Mouse (Mus musculus): ENCODE measurements around the gene Rac3. TPM values are rescaled to one million over a fixed set of nuclear protein-coding genes. Genes with fewer than 3 reads are reported as not detected.
A peak's percentile ranks its signal among the peaks of the same experiment; 100 is the strongest.
"Not testable (repeated sequence)": the region's sequence is repeated elsewhere in the genome, so short reads cannot be mapped to it uniquely, and the experiment has no call there.

Rac3 gene
- polyA plus RNA-seq, 1 experiment = 10.1 TPM

DNA sequence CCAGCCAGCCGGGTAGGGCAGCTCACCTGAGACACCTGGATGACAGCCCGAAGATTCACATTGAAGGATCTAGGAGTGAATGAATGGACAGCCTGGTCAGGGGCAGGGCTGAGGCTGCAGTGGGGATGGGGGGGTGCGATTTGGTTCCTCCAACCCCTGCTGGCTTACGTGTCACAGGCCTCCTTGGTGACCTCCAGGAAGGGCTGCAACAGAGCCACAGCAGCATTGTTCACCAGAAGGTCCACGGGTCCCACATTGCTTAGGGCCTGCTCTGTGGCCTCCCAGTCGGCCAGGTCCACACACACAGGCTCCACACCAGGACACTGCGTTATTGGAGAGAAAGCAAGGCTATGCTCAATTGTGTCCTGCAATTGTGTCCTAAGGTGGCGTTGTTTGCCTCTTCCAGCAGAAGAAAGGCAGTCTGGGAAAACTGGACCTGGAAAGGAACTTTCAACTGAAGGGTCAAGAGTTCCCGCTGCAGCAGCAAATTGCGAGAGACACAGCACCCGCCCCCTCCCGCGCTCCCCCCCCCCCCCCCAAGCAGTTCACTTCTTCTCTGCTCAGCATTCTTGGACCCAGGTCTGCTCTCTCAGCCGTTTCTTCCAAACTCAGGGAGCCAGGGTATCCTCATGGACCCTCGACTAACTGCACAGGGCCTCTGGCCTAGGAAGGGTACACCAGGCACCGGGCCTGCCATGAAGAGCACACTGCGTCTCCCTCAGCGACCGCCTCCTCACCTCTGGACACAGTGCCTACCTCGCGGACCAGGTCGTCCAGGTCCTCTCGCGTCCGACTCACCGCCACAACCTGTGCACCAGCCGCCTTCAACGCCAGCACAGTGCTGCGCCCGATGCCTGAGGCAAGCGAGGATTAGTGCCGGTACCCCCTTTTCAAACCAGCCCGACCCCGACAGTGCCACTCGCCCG is 5.2 kb downstream of the Rac3 start:
- DNase-seq (ENCODE audit: low read depth, low spot score) = no peak
- WGBS = 18% methylated on average over 35 of the region's 36 CpGs

DNA sequence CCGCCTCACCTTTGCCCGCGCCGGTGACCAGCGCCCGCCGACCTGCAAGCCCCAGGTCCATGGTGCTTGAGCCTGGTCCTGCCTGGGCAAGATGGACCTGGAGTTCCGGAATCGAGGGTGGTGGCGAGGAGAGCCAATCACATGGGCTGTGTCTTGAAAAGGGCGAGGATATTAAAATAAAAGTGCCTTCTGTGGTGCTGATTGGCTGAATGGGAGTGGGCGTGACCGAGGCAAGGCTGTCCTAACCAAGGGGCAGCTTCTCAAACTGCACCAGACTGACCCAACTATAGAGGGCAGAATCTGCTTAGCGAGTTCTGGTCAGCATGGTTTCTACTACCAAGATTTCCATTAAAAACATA is 5.9 kb downstream of the Rac3 start, which contains the start of gene Dcxr:
TSS of gene Dcxr (minus strand) at position 113 of the 359 bp plus-strand sequence.
- WGBS = under 1% methylated on average over 14 of the region's 14 CpGs
- peak; percentile 94 for DNase-seq (ENCODE audit: low read depth, low spot score)

DNA sequence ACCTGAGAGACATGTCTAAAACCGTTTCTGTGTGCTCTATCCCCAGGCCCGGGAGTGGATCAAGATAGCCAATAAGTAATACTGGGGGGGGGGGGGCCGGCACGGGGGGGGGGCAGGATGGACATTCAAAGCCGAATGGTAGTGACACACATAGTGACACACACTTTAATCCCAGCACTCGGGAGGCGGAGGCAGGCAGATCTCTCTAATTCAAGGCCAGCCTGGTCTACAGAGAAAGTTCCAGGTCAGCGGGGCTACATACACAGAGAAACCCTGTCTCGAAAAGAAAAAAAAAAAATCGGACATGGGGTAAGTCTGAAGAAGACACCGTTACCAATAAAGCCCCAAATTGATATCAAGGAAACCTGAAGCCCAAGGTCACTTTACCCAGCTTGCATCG is 6.3 kb downstream of the Rac3 start:
- DNase-seq (ENCODE audit: low read depth, low spot score) = no peak
- 53% methylated on average over 12 of the region's 12 CpGs for WGBS

DNA sequence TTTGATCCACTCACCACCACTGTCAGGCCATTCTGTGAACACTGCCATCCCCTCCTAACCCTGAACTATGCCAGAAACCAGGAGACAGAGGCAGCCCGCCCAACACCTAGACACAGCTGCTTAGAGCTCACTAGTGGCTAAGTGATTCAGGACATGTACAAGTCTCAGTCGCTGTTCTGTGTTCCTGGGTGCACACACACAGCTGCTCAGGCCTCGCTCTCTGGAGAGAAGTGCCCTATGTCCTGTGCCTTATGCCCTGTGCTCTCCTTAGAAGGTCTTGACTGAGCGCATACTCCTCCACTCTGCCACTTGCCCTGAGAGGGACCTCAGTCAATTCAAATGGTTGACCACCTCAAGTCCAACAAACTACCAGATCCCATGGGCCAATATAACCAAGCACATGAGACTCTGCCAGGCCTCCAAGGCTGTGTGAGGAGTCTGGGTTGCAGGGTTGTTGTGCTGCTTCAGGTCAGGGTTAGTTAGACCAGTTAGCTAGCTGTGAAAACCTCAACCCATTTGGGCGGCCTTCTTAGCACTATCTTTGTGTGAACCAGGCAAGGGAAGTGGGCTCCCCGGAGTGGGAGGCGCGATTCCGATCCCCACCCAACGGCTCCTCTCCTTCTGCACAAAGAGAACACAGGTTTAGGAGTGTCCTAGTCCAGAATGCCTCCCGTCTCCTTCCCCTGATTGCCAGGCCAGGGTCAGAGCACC is 7.4 kb downstream of the Rac3 start:
- 87% methylated on average over 11 of the region's 11 CpGs for WGBS
- no peak for DNase-seq (ENCODE audit: low read depth, low spot score)

DNA sequence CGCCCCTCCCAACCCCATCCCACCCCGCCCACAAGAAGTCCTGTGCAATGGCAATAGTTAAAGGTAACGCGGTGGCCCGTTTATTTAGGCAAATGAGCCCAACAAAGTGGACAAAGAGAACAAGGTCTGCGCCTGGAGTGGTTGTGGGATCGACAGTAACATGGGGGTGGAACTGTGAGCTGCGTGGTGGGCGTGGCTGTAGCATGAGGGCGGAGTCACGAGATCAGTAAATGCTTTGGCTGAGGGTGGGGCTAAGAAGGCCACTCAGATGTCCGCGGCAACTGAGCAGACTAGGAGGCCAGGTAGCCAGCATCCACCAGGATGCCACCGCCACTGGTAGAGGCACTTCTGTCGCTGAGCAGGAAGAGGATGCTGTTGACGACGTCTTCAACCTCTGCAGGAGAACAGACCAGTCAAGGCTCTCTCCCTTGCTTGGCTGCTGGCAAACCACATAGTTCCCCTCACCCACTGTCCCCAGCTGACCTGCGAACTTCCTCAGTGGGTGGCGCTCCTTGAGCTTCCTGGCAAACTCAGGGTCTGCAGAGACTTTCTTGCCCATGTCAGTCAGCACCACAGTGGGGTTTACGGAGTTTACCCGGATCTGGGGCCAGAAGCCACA is 8.3 kb downstream of the Rac3 start:
- not testable (repeated sequence) for DNase-seq (ENCODE audit: low read depth, low spot score)

DNA sequence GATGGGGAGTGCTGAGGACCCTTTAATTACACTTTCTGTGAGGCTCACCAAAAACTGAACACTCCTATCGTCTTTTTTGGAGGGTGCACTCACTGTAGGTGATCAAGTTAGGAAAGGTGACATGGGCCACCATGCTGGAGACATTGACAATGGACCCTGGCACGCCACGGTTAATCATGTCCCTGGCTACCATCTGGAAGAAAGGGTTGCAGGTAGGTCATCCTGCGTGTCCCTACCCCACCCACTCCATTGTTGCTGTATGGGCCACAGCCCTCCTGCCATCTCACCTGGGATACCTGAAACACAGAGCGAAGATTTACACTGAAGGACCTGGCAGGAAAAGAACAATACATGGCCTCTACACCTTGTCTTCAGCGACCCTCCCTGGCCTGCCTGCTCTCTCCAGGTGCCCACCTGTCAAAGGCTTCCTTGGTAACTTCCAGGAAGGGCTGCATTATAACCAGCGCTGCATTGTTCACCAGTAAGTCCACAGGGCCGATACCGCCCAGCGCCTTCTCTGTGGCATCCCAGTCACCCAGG is 9.1 kb downstream of the Rac3 start:
- DNase-seq (ENCODE audit: low read depth, low spot score) = no peak
- WGBS = 93% methylated on average over 10 of the region's 10 CpGs

More for the DNA sequence above, 8.3 kb downstream of the Rac3 start:
- WGBS = 4% methylated on average over 18 of the region's 21 CpGs

DNA sequence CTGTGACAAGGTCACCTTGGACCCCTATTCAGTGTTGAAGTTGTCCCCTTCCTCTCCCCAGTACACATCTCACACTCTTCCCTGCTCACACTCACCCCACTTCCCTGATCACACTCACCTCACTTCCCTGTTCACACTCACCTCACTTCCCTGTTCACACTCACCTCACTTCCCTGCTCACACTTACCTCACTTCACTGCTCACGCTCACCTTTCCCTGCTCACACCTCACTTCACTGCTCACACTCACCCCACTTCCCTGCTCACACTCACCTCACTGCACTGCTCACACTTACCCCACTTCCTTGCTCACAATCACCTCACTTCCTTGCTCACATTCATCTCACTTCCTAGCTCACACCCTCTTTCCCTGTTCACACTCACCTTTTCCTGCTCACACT is 10.1 kb downstream of the Rac3 start:
- 92% methylated on average over 1 of the region's 1 CpGs for WGBS
- no peak for DNase-seq (ENCODE audit: low read depth, low spot score)

DNA sequence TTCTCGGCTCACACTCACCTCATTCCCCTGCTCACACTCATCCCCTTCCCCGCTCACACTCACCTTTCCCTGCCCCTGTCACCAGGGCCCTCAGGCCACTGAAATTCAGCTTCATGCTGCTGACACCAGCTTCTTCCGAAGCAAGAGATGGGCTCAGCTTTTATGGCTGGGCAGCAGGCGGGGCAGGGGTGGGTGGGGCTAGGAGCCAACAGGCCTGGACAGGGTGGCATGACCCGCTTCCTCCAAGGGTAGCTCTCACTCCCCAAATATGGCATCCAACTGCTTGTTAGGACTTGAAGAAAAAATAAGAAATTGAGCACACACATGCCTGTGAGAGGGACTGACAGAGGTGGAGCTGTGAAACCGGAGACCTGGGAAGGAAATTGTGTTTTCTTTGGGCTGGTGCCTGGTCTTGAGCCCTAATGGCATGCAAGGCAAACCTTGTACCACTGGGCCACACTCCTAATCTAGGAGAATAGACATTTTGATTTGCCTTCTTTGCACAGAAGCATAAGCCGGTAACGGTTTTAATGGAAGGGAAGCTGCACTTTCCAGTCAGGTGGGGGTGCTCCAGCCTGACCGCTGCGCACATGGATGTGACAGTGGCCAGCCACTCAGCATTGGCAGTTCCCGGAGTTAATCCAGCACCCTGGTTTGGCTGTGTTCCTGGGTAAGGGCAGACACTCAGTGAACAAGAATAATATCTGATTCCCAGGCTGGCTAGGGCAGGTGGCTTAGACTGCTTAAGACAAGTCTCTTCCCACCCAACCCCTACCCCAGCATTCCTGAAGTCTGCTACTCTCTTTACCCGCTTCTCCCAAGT is 10.8 kb downstream of the Rac3 start, which contains the start of gene Cbr2:
TSS of gene Cbr2 (minus strand) at position 257 of the 823 bp plus-strand sequence.
- no peak for DNase-seq (ENCODE audit: low read depth, low spot score)
- WGBS = 61% methylated on average over 12 of the region's 12 CpGs

DNA sequence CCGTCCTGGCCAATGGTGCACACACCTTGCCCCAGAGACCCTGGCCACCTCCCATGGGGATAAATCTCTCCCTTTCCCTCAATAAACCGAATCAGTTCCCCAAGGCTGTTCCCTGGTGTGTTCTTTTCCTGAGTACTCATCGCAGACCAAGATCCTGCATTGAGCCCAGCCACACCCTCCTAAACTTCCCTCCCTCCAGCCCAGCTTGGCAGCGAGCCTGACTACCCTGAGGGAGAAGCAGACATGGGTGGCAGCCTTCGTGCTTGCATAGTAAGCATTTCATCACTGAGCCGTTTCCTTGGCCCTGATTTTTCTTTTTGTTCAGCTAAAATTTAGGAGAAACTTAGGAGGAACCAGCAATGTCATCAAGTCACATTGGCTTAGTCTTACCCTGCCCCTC is 12.3 kb downstream of the Rac3 start:
- WGBS = 18% methylated on average over 6 of the region's 6 CpGs
- DNase-seq (ENCODE audit: low read depth, low spot score) = peak; percentile 72

DNA sequence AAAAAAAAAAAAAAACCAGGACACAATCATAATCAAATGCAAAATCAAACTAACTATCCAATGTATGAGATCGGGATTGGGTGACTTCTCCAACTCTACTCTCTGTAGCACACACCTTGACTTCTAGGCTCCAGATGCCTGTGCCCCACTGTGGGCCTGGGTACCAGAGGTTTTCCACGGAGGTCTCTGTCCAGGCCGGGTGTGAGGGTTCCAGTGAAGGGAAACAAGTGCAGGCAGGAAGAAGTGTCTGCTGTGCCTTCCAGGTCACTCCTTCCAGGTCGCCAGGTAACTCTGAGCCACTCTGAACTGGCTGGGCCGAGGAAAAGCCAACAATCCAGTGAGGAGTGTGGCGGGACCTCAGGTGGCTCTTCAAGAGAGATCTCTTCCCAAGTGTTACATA is 15.2 kb downstream of the Rac3 start:
- 78% methylated on average over 6 of the region's 6 CpGs for WGBS
- no peak for DNase-seq (ENCODE audit: low read depth, low spot score)

DNA sequence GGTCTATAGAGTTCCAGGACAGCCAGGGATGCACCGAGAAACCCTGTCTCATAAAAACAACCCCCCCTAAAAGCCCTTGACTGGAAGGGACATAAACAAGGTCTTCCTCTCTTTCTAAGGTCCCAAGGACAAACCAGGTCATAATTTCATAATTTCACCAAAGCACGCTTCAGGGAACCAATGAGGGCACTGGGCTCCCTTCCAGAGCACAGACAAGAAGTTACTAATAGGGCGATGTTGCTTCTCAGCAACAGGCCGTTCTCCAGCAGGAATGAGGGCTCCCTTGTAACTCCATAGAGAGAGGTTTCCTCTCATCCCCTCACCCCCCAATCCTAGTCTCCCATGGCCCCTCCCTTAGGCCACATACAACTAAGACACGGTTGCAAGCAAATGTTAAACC is 19.7 kb downstream of the Rac3 start:
- no peak for DNase-seq (ENCODE audit: low read depth, low spot score)
- WGBS = 84% methylated on average over 5 of the region's 5 CpGs

DNA sequence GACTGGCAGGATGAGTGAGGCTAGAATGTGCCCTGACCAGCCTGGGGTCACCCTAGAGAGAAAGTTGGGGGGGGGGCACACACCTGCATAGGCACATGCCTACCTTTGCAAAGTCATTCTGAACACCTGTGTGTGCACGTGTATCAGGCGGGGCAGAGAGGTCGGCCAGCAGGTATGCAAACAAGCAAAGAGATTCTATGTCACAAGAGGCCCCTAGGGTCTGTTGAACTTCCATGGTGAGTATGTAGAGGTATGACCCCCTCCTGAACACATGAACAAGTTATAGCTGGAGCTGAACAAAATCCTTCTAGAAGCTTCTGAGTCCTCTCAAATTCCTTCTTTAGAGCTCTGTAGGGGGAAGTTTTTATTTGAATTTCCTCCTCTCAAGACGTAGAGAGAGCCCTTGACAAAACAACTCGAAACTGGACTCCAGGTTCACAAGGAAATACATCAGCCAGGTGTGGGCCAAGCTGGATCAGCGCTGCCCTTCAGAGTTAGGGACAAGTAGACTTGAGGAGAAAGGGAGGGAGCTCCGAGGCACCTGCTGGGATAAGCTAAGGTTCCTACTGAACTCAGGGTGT is 22.9 kb downstream of the Rac3 start:
- WGBS = 33% methylated on average over 7 of the region's 7 CpGs
- DNase-seq (ENCODE audit: low read depth, low spot score) = no peak

DNA sequence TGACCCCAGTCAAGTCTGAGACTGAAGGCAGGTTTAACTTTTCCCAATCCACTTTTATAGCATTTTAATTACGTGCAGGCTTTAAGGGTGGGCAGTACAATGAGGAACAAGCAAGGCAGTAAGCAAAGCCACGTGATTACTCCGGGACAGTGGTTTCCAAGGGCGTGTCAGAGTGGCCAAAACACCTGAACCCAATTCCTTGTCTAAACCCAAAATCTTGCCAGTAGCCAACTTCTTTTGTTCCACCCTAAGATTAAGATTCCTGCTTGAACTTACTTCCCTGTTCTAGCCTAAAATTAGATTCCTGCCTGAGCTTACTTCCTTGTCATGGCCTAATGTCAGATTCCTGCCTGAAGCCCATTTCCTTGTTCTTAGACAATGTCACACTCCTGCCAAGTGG is 26.7 kb downstream of the Rac3 start:
- 19% methylated on average over 4 of the region's 4 CpGs for WGBS
- no peak for DNase-seq (ENCODE audit: low read depth, low spot score)

DNA sequence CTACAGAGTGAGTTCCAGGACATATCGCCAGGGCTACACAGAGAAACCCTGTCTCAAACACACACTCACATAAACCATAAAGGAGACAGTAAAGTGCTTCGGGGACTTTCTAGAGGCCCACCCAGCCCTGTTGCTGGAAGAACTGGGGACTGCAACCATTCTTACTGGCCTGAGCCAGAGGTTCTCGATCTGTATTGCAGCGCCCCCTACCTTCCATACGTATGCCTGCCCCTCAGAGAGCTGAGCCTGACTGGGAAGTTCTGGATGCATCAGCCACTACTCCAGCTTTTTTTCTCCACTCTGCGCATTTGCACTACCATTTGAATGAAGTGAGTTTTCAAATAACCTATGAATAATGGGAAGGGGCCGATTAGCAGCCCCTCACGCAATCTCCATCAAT is 28.2 kb downstream of the Rac3 start:
- 67% methylated on average over 8 of the region's 8 CpGs for WGBS
- no peak for DNase-seq (ENCODE audit: low read depth, low spot score)

DNA sequence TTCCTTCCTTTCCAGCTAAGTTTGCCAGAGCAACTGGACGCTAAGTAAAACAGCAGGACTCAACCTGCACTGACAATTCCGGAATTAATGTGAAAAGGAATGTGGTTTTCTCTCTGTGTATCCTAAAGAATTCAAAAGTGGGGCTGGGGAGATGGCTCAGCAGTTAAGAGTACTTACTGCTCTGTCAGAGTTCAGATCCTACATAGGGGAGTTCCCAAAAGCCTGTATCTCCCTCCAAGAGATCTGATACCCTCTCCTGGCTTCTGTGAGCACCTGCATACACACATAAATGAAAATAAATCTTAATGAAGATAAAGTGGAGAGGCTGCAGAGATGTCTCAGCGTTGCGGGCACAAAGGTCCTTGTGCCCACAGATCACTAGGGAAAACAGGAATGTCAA is 30.3 kb downstream of the Rac3 start:
- DNase-seq (ENCODE audit: low read depth, low spot score) = no peak
- 61% methylated on average over 4 of the region's 4 CpGs for WGBS

DNA sequence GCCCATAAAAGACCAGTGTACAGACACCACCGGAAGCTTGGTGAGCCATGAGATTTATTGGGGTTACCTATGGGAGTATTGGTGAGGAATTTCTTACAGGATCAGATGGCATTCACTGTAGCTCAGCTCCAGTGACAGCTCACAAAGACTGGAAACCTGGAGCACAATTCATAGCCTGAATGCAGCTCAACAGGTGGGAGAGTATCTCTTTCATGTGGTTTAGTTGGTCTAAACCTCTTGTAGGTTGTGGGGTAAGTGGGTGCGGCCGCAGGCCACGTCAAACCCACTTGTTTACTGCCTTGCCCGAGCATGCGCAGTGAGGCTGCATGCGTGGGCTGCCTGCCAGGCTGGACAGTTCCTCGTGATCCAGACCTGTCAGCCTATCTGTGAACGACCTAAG is 39.0 kb downstream of the Rac3 start:
- DNase-seq (ENCODE audit: low read depth, low spot score) = no peak
- 82% methylated on average over 9 of the region's 9 CpGs for WGBS

DNA sequence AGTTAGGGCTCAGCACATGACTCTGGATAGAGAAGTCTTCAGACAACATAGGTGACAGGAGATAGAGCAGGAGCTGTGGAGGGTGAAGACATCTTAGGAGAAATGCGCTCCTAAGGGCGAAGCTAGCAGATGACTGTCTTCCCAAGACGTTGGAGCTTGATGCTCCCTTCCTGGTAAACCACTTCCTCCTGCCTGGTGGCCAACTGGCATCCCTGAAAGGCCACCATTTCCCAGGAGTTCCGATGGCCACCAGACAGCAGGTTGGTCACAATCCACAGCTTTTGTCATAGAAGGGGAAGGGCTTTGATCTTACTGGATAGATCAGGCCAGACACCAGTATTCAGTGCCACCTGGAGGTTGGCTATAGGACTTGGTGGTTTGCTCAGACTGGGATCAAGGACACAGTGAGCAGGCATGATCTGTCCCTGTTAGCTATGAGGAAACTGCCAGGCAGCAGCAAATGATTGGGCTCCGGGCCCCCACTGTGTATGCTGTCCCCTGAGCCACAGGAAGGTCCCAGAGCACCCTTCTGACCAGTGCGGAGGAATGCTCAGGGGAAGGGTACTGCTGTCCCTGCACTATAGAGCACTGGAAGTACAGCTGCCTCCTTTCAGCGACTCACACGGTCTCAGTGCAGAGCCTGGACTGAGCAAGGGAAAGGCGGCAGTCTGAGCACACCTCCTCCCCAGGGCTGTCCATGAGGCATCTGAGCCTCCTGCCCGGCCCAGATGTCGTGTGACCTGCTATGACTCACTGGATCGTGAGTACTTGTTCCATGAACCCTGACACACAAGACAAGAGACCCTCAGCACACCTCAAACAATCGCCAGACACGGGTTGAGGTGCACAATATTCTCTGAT is 40.8 kb downstream of the Rac3 start:
- WGBS = 45% methylated on average over 14 of the region's 14 CpGs
- no peak for DNase-seq (ENCODE audit: low read depth, low spot score)

DNA sequence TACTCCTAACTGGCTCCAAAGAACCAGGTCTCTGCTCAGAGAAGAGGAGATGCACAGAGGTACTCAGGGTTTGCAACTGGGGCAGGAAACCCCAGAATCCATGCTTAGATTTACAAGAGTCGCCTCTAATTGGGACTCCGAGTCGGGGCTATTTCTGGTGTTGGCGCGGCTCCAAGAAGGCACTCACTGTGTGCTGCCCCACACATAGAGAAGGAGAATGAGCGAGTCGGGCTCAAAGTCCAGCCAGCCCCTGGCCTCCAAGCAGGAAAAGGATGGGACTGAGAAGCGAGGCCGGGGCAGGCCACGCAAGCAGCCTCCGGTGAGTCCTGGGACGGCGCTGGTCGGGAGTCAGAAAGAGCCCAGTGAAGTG is 41.4 kb downstream of the Rac3 start, which contains the start of gene Hmga1b:
TSS of gene Hmga1b (plus strand) at position 123 of the 370 bp plus-strand sequence.
- not testable (repeated sequence) for DNase-seq (ENCODE audit: low read depth, low spot score)
- 6% methylated on average over 14 of the region's 14 CpGs for whole genome bisulfite sequencing
